Comparison of ENCODE assay signal across 8 mouse cellular contexts in the genomic region with DNA sequence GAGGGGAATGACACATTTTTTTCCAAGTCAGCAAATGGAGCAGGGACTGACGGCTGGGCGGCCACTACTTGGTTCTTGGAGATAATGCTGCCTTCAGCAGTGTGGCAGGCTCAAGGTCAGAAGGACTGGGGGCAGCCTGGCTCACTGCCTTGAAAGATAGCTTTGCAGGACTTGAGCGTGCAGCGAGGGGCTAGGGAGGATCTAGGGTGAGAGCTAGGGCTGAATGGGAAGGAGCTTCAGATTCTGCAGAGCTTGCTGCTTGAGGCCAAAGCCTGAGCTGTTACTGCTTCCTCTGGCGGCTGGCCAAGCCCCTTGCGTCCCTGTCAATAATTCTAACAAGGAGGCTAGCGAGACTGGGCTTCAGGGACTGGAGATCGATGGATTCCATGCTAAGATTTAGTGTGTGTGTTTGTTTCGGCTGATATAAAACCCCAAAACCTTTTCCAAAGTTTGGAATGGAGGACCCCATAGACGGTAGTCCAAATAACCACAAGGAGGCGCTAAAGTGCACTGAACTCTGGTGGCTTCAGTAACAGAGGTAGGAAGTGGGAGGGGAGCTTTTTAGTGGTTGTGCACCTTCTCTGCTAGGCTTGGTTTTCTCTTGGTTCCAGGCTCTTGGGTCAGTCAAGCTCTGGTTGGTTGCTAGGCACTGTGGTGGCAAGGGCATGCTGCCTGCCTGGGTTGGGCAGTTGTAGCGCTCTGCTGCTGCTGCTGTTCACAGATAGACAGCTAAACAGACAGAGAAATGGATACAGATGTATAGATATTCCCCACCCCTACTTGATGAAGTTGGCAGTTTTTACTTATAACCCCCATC. TPM values are rescaled to one million over a fixed set of nuclear protein-coding genes. Genes with fewer than 3 reads are reported as not detected.
DNase-seq lines count a peak whose midpoint lies in the region; ATAC-seq and TF ChIP-seq lines count a peak whose summit lies in the region.

No protein-coding gene starts in this region.

- in situ Hi-C loops in CH12.LX (cut with MboI; ENCODE audit: low pct_ligation_motif_present, low pct_unique_long_range_greater_than_20kb, low sequenced_read_pairs), result no loop called here

- H3K4me1 ChIP-seq in CH12.LX (ENCODE audit: control insufficient read depth in 1 of 2, insufficient read depth in 2 of 2), result peaks cover 23 to 53% of the 10 kb centered on the region in 2 experiments
- H3K4me1 ChIP-seq in heart, embryonic 15.5 days (replicated peaks), result peaks cover 66% of the 10 kb centered on the region
- H3K4me1 ChIP-seq in liver, embryonic 14.5 days (replicated peaks; ENCODE audit: control insufficient read depth in 2 of 2, insufficient read depth in 2 of 2, low read length in 1 of 2), result peaks cover 3 to 25% of the 10 kb centered on the region in 2 experiments

- DNase-seq in CH12.LX (ENCODE audit: extremely low read depth), result peak; percentile 92
- peak; percentile 89 for DNase-seq in brain, embryonic 14.5 days (ENCODE audit: low read depth)
- peak; percentile 86 for DNase-seq in fibroblast of lung, adult 2 months (ENCODE audit: low read depth)
- peak; percentile 90 for DNase-seq in kidney, postnatal 10 days
- peak in 1 of 3 experiments; percentile 51 for DNase-seq in liver, embryonic 14.5 days (ENCODE audit: low read depth in 3 of 3, low spot score in 3 of 3)
- peak; percentile 62 for DNase-seq in neural tube, embryonic 10.5 days (ENCODE audit: extremely low spot score, low spot score)
- peak; percentile 79 for DNase-seq in telencephalon, adult 2 months (ENCODE audit: low read depth, low spot score)

- H3K4me2 ChIP-seq in CH12.LX (ENCODE audit: insufficient read depth, low read depth, poor library complexity, severe bottlenecking), result peak overlapping the region; percentile 75
- peak overlapping the region; percentile 78 for H3K4me2 ChIP-seq in heart, embryonic 15.5 days
- peak overlapping the region; percentile 30 for H3K4me2 ChIP-seq in liver, embryonic 14.5 days (ENCODE audit: low read depth)

- no peak overlapping the region for H3K4me3 ChIP-seq in CH12.LX (replicated peaks in 1 of 3; ENCODE audit: low read depth in 2 of 3, low read length in 2 of 3, poor library complexity in 1 of 3)
- peak overlapping the region; percentile 43 for H3K4me3 ChIP-seq in heart, embryonic 15.5 days
- H3K4me3 ChIP-seq in liver, embryonic 14.5 days (ENCODE audit: insufficient read depth in 1 of 2, low read depth in 2 of 2, low read length in 2 of 2), result no peak overlapping the region

- H3K9ac ChIP-seq in CH12.LX (ENCODE audit: insufficient read depth, low read depth), result peak overlapping the region; percentile 69
- H3K9ac ChIP-seq in heart, embryonic 15.5 days, result peak overlapping the region; percentile 53
- H3K9ac ChIP-seq in liver, embryonic 14.5 days (replicated peaks), result no peak overlapping the region

- WGBS in heart, embryonic 15.5 days, result 5% methylated on average over 12 of the region's 12 CpGs
- 28% methylated on average over 12 of the region's 12 CpGs for WGBS in liver, embryonic 14.5 days (ENCODE audit: insufficient replicate concordance)

- no peaks in the 10 kb centered on the region for H3K27me3 ChIP-seq in CH12.LX (replicated peaks)
- H3K27me3 ChIP-seq in heart, embryonic 15.5 days, result no peaks in the 10 kb centered on the region
- no peaks in the 10 kb centered on the region for H3K27me3 ChIP-seq in liver, embryonic 14.5 days (ENCODE audit: control insufficient read depth, insufficient read depth, low read length)

- H3K36me3 ChIP-seq in CH12.LX (replicated peaks in 1 of 2; ENCODE audit: control insufficient read depth in 1 of 2, insufficient read depth in 1 of 2, low read length in 1 of 2), result peaks cover 47 to 81% of the 10 kb centered on the region in 2 experiments
- H3K36me3 ChIP-seq in heart, embryonic 15.5 days, result peaks cover 25% of the 10 kb centered on the region
- peaks cover 53% of the 10 kb centered on the region for H3K36me3 ChIP-seq in liver, embryonic 14.5 days (replicated peaks; ENCODE audit: control insufficient read depth, insufficient read depth, low read depth)

- dilution Hi-C loops in CH12.LX (cut with MboI; ENCODE audit: extremely low pct_ligation_motif_present, extremely low pct_unique_long_range_greater_than_20kb, low sequenced_read_pairs), result no loop called here

- peak overlapping the region; percentile 88 for H3K27ac ChIP-seq in CH12.LX (ENCODE audit: insufficient read depth, low read depth)
- peak overlapping the region; percentile 100 for H3K27ac ChIP-seq in heart, embryonic 15.5 days
- peak overlapping the region; percentile 49 for H3K27ac ChIP-seq in liver, embryonic 14.5 days

- TF ChIP-seq POLR2A in CH12.LX (IDR thresholded peaks at IDR 0.05; ENCODE audit: low read depth, low read length), result 0 out of 2 replicates have a peak, but pooled peaks have one; percentile 26
- TF ChIP-seq POLR2A in brain, embryonic 14.5 days (IDR thresholded peaks at IDR 0.05; ENCODE audit: borderline replicate concordance, extremely low read depth, insufficient read depth, insufficient read length, poor library complexity, severe bottlenecking), result no peak

- no peaks in the 10 kb centered on the region for H3K79me2 ChIP-seq in CH12.LX (replicated peaks; ENCODE audit: control insufficient read depth, extremely low read depth, insufficient read depth, poor library complexity, severe bottlenecking)

- peak; percentile 49; the same call in 1 of the 2 replicates for TF ChIP-seq EP300 in CH12.LX (IDR thresholded peaks at IDR 0.05; ENCODE audit: low read length)
- no peak for TF ChIP-seq EP300 in liver, embryonic 14.5 days (IDR thresholded peaks at IDR 0.05; ENCODE audit: low read depth)

- peak; percentile 85 for TF ChIP-seq RAD21 in CH12.LX (IDR thresholded peaks at IDR 0.05; ENCODE audit: low read depth, low read length)

- peak; percentile 58 for ATAC-seq in heart, embryonic 15.5 days (replicated peaks; ENCODE audit: insufficient number of reproducible peaks, insufficient read depth, low FRiP score, low read depth)
- ATAC-seq in liver, embryonic 14.5 days (ENCODE audit: insufficient read depth), result peak; percentile 33

- TF ChIP-seq CTCF in CH12.LX (conservative IDR thresholded peaks at IDR 0.05 in 1 of 2, IDR thresholded peaks at IDR 0.05 in 1 of 2; ENCODE audit: low read depth in 2 of 2, low read length in 2 of 2), result peak; percentile 81 to 93
- peak; percentile 81; the same call in 1 of the 2 replicates for TF ChIP-seq CTCF in brain, embryonic 14.5 days (IDR thresholded peaks at IDR 0.05; ENCODE audit: borderline replicate concordance, extremely low read depth, insufficient read depth, insufficient read length)
- peak; percentile 78 for TF ChIP-seq CTCF in liver, embryonic 14.5 days (IDR thresholded peaks at IDR 0.05; ENCODE audit: low read depth)

- no peaks in the 10 kb centered on the region for H3K9me3 ChIP-seq in CH12.LX (replicated peaks; ENCODE audit: low read length)
- H3K9me3 ChIP-seq in heart, embryonic 15.5 days (replicated peaks), result no peaks in the 10 kb centered on the region
- H3K9me3 ChIP-seq in liver, embryonic 14.5 days (ENCODE audit: control insufficient read depth, low read length), result no peaks in the 10 kb centered on the region

TF ChIP-seq in CH12.LX, 34 proteins besides CTCF, POLR2A, EP300 and RAD21 (continues in another document):
- TF ChIP-seq ELF1 (IDR thresholded peaks at IDR 0.05; ENCODE audit: low read depth, low read length) (peak; percentile 83), PAX5 (IDR thresholded peaks at IDR 0.05; ENCODE audit: low read length) (no peak), ZC3H11A (IDR thresholded peaks at IDR 0.05; ENCODE audit: low read depth, low read length) (peak; percentile 67; the same call in 1 of the 2 replicates), MAZ (IDR thresholded peaks at IDR 0.05; ENCODE audit: low read depth, low read length) (peak; percentile 81), JUN (IDR thresholded peaks at IDR 0.05; ENCODE audit: insufficient read depth, low read depth, low read length) (peak; percentile 7; the same call in 1 of the 2 replicates), TCF12 (IDR thresholded peaks at IDR 0.05; ENCODE audit: low read depth, low read length) (no peak; the same call in 1 of the 2 replicates), MEF2A (IDR thresholded peaks at IDR 0.05; ENCODE audit: borderline replicate concordance, low read depth, low read length) (peak; percentile 48; the same call in 1 of the 2 replicates), BHLHE40 (IDR thresholded peaks at IDR 0.05; ENCODE audit: low read depth, low read length) (peak; percentile 29; the same call in 1 of the 2 replicates)

RNA-seq across cellular contexts. Expression of a gene that starts 25.1 kb away (rescaled TPM):
- total RNA-seq in CH12.LX (2012; rRNA removed), result 111 and 120 TPM in 2 replicates
- total RNA-seq in CH12.LX (2014; rRNA removed), result 117 and 122 TPM in 2 replicates
- 190 and 194 TPM in 2 replicates for polyA plus RNA-seq in CH12.LX (2012; ENCODE audit: insufficient read length, low read depth)
- 151 and 152 TPM in 2 replicates for polyA plus RNA-seq in brain, embryonic 14.5 days (2012; rRNA removed)
- 102 and 119 TPM in 2 replicates for polyA plus RNA-seq in heart, embryonic 15.5 days (2015; fragmentation: Nextera tagmentation; extraction: Ambion mirVana)
- polyA plus RNA-seq in liver, embryonic 14.5 days (2012; rRNA removed), result 78.2 and 103 TPM in 2 replicates
- 63.3 and 63.5 TPM in 2 replicates for polyA plus RNA-seq in liver, embryonic 14.5 days (2014; fragmentation: Nextera tagmentation; extraction: Ambion mirVana)

RNA-seq across cellular contexts. Expression of a gene that starts 25.3 kb away (rescaled TPM):
- total RNA-seq in CH12.LX (2012; rRNA removed) (3.6 and 4.5 TPM in 2 replicates), CH12.LX (2014; rRNA removed) (1.3 and 1.7 TPM in 2 replicates)
- polyA plus RNA-seq in CH12.LX (2012; ENCODE audit: insufficient read length, low read depth), result 2.8 and 4.2 TPM in 2 replicates
- polyA plus RNA-seq in brain, embryonic 14.5 days (2012; rRNA removed), result 28.3 and 31.3 TPM in 2 replicates
- 108 and 109 TPM in 2 replicates for polyA plus RNA-seq in heart, embryonic 15.5 days (2015; fragmentation: Nextera tagmentation; extraction: Ambion mirVana)
- polyA plus RNA-seq in liver, embryonic 14.5 days (2012; rRNA removed), result 14.6 and 15.0 TPM in 2 replicates
- 27.4 and 27.9 TPM in 2 replicates for polyA plus RNA-seq in liver, embryonic 14.5 days (2014; fragmentation: Nextera tagmentation; extraction: Ambion mirVana)

RNA-seq across cellular contexts. Expression of a gene that starts 33.1 kb away (rescaled TPM):
- total RNA-seq in CH12.LX (2012; rRNA removed), result 0.98 and 1.1 TPM in 2 replicates
- 0.22 and 0.51 TPM in 2 replicates for total RNA-seq in CH12.LX (2014; rRNA removed)
- 0.31 and 0.33 TPM in 2 replicates for polyA plus RNA-seq in CH12.LX (2012; ENCODE audit: insufficient read length, low read depth)
- 26.1 and 37.9 TPM in 2 replicates for polyA plus RNA-seq in brain, embryonic 14.5 days (2012; rRNA removed)
- 1.7 and 2.0 TPM in 2 replicates for polyA plus RNA-seq in heart, embryonic 15.5 days (2015; fragmentation: Nextera tagmentation; extraction: Ambion mirVana)
- polyA plus RNA-seq in liver, embryonic 14.5 days (2012; rRNA removed), result 0.86 and 0.90 TPM in 2 replicates
- polyA plus RNA-seq in liver, embryonic 14.5 days (2014; fragmentation: Nextera tagmentation; extraction: Ambion mirVana), result 0.10 and 0.13 TPM in 2 replicates

RNA-seq across cellular contexts. Expression of a gene that starts 48.9 kb away (rescaled TPM):
- total RNA-seq in CH12.LX (2012; rRNA removed) (19.2 and 22.8 TPM in 2 replicates), CH12.LX (2014; rRNA removed) (15.0 and 22.3 TPM in 2 replicates)
- polyA plus RNA-seq in CH12.LX (2012; ENCODE audit: insufficient read length, low read depth), result 17.9 and 19.1 TPM in 2 replicates
- 73.2 and 114 TPM in 2 replicates for polyA plus RNA-seq in brain, embryonic 14.5 days (2012; rRNA removed)
- 19.5 and 25.2 TPM in 2 replicates for polyA plus RNA-seq in heart, embryonic 15.5 days (2015; fragmentation: Nextera tagmentation; extraction: Ambion mirVana)
- 17.0 and 23.1 TPM in 2 replicates for polyA plus RNA-seq in liver, embryonic 14.5 days (2012; rRNA removed)
- 13.5 and 17.4 TPM in 2 replicates for polyA plus RNA-seq in liver, embryonic 14.5 days (2014; fragmentation: Nextera tagmentation; extraction: Ambion mirVana)

Comparison
In these comparisons a context has a peak if more than half of its experiments do, and no peak if none do; other contexts are left out.
1. H3K27ac ChIP-seq: peak in every context shown above with its lines; median percentile 100 in heart, embryonic 15.5 days; 88 in CH12.LX; 49 in liver, embryonic 14.5 days.